Mouse (Mus musculus): ENCODE results near the gene Rad9b.
A peak's percentile ranks its signal among the peaks of the same experiment; 100 is the strongest.

Rad9b gene

GRCm38 (mm10) chr5:122353807-122354491, at the start of gene Rad9b, which contains the start of gene Vps29:
Gene Rad9b (minus strand): TSS chr5:122354233.
Gene Vps29 (plus strand): TSS chr5:122354369.
- peak; percentile 99 to 100 for DNase-seq

- no peak for DNase-seq
These were observed 49.3 kb upstream of the Rad9b start for GRCm38 (mm10) chr5:122403362-122403761.

GRCm38 (mm10) chr5:122402772-122403171, 48.7 kb upstream of the Rad9b start:
- DNase-seq, result peak; percentile 26 to 29

- peak in 1 of 2 experiments; percentile 23 for DNase-seq
These were observed 48.1 kb upstream of the Rad9b start for GRCm38 (mm10) chr5:122402160-122402559.

GRCm38 (mm10) chr5:122401303-122401640, 47.2 kb upstream of the Rad9b start:
- DNase-seq, result peak; percentile 67 to 85

GRCm38 (mm10) chr5:122400628-122401302, 46.7 kb upstream of the Rad9b start:
- peak; percentile 72 to 87 for DNase-seq

GRCm38 (mm10) chr5:122399871-122400270, 45.8 kb upstream of the Rad9b start:
- no peak for DNase-seq

- no peak for DNase-seq
These were observed 43.5 kb upstream of the Rad9b start for GRCm38 (mm10) chr5:122397495-122397894.

GRCm38 (mm10) chr5:122396791-122397190, 42.8 kb upstream of the Rad9b start:
- peak; percentile 76 to 85 for DNase-seq

GRCm38 (mm10) chr5:122393887-122394286, 39.9 kb upstream of the Rad9b start:
- peak; percentile 75 to 91 for DNase-seq

- peak; percentile 20 to 48 for DNase-seq
These were observed 38.4 kb upstream of the Rad9b start for GRCm38 (mm10) chr5:122392227-122393004.

GRCm38 (mm10) chr5:122391786-122392180, 37.8 kb upstream of the Rad9b start, which contains the start of gene Arpc3:
Gene Arpc3 (plus strand): TSS chr5:122391878.
- DNase-seq, result peak; percentile 91 to 96

GRCm38 (mm10) chr5:122391178-122391785, 37.2 kb upstream of the Rad9b start:
- DNase-seq, result no peak

- DNase-seq, result no peak
These were observed 36.6 kb upstream of the Rad9b start for GRCm38 (mm10) chr5:122390671-122391070.

- no peak for DNase-seq
These were observed 36.0 kb upstream of the Rad9b start for GRCm38 (mm10) chr5:122390006-122390405.

- peak; percentile 77 to 87 for DNase-seq
These were observed 25.5 kb upstream of the Rad9b start for GRCm38 (mm10) chr5:122379374-122380155.

- no peak for DNase-seq
These were observed 24.1 kb upstream of the Rad9b start for GRCm38 (mm10) chr5:122378171-122378570.

- DNase-seq, result no peak
These were observed 23.2 kb upstream of the Rad9b start for GRCm38 (mm10) chr5:122377101-122377833.

GRCm38 (mm10) chr5:122372878-122373277, 18.8 kb upstream of the Rad9b start:
- DNase-seq, result no peak

GRCm38 (mm10) chr5:122372192-122372769, 18.2 kb upstream of the Rad9b start, which contains the start of gene Fam216a:
Gene Fam216a (minus strand): TSS chr5:122372364.
- DNase-seq, result peak; percentile 99 to 100
